Mouse (Mus musculus): ENCODE measurements around the gene Thap8.

DNA sequence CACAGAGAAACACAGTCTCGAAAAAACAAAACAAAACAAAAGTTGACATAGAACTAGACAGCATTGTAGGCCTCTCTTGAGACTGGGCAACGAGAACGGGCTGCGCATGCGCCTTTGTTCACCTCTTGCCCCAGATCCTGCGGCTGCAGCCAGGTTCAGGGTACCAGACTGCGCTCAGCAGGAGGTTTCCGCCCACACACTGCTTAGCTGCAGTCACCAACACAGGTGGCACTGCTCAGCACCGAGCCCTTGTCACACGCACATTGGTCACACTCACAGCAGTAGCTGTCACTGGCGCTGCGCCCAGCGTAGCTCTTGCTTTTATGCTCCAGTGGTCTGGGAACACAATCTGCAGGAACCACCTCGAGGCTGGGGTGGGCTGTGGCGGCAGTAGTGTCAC, 47.2 kb downstream of the Thap8 start:
- TF ChIP-seq CTCF (IDR thresholded peaks at IDR 0.05; ENCODE audit: control insufficient read depth, insufficient read depth, insufficient replicate concordance, low read depth, low read length) (no peak), POLR2A (IDR thresholded peaks at IDR 0.05; ENCODE audit: control insufficient read depth, low read depth, low read length) (no peak)
